Mouse (Mus musculus) ES-Bruce4 (cell line): Measurements from ENCODE around the gene Ndufaf2. TPM values are rescaled to one million over a fixed set of nuclear protein-coding genes. Genes with fewer than 3 reads are reported as not detected.

Experiments
- H3K27ac ChIP-seq: 2 replicates; pipeline ENCODE4 v1.5.1; 2012; ENCODE audit warnings: low read length, inconsistent platforms; ENCODE audit not compliant: insufficient read depth
- H3K27me3 ChIP-seq: 2 replicates; pipeline ENCODE4 v1.6.1; 2012; ENCODE audit warnings: mild to moderate bottlenecking, low read length, inconsistent platforms; ENCODE audit not compliant: control insufficient read depth, poor library complexity, insufficient read depth, severe bottlenecking
- H3K36me3 ChIP-seq: 2 replicates; pipeline ENCODE4 v1.6.1; 2012; ENCODE audit warnings: inconsistent platforms, mild to moderate bottlenecking, low read length, moderate library complexity; ENCODE audit not compliant: control insufficient read depth, poor library complexity, insufficient read depth, severe bottlenecking
- H3K4me1 ChIP-seq: one replicate; pipeline ENCODE4 v1.8.1; 2011; ENCODE audit warnings: low read length; ENCODE audit not compliant: control insufficient read depth, insufficient read depth
- H3K4me3 ChIP-seq: 2 replicates; pipeline ENCODE4 v1.5.1; 2011; ENCODE audit warnings: low read depth, mild to moderate bottlenecking, low read length
- H3K9ac ChIP-seq: 2 replicates; pipeline ENCODE4 v1.6.1; 2012; ENCODE audit warnings: low read depth, mild to moderate bottlenecking, inconsistent platforms; ENCODE audit not compliant: poor library complexity, severe bottlenecking
- H3K9me3 ChIP-seq: replicated peaks from 2 replicates; pipeline ENCODE4 v1.6.1; 2012; ENCODE audit warnings: mild to moderate bottlenecking, low read length, inconsistent platforms; ENCODE audit not compliant: control insufficient read depth, poor library complexity, insufficient read depth, severe bottlenecking
- CTCF ChIP-seq: IDR thresholded peaks from one replicate; pipeline ENCODE4 v1.8.1; 2011; ENCODE audit warnings: low read depth, low read length
- EP300 ChIP-seq: IDR thresholded peaks from 2 replicates; pipeline ENCODE4 v1.6.1; 2011; ENCODE audit warnings: low read depth, low read length; ENCODE audit not compliant: insufficient read depth
- POLR2A ChIP-seq: IDR thresholded peaks from one replicate; pipeline ENCODE4 v1.8.1; 2011; ENCODE audit warnings: low read length; ENCODE audit not compliant: insufficient read depth
- polyA plus RNA-seq: library from polyadenylated mRNA; stranded (reverse); fragments of >200 nt; gene quantifications from 2 replicates; pipeline ENCODE4 v1.2.4, GENCODE M21; 2011; ENCODE audit warnings: low read depth; ENCODE audit not compliant: missing spikeins, insufficient read depth, insufficient read length

The Ndufaf2 gene
- polyA plus RNA-seq, 1 experiment, result 103 TPM

DNA sequence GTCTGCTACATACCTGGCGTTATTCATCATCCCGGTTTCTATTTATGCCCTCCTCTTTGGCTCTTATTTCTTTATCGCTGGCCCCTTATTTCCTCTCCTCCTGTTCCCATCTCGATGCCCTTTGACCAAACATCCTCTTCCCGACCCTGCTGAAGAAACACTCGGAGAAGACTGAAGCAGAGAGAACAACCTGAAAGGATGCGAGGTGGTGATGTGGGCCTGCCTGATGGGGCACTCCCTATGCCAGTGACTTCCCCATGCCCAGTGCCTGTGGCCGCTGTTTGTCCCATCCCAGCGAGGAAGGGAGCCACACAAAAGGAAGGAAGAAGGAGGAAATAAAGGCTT is 204.4 kb downstream of the Ndufaf2 start:
- peak overlapping the region; percentile 78 for H3K27ac ChIP-seq
- no peaks in the 10 kb centered on the region for H3K36me3 ChIP-seq
- no peaks in the 10 kb centered on the region for H3K9me3 ChIP-seq
- TF ChIP-seq POLR2A (no peak), CTCF (no peak), EP300 (no peak)
- H3K4me3 ChIP-seq, result peak overlapping the region; percentile 1; the same call in 1 of the 2 replicates
- no peaks in the 10 kb centered on the region for H3K27me3 ChIP-seq
- peaks cover 6% of the 10 kb centered on the region for H3K4me1 ChIP-seq
- peak overlapping the region; percentile 28; the same call in 1 of the 2 replicates for H3K9ac ChIP-seq

Other genes starting within 250 kb of the Ndufaf2 start
- gene Smim15, start 114.2 kb downstream of the Ndufaf2 start, polyA plus RNA-seq, result 101 TPM in 2 replicates
- gene Ercc8, start 108 bp upstream of the Ndufaf2 start, polyA plus RNA-seq, result 19.1 and 19.8 TPM in 2 replicates
- gene Elovl7, start 55.8 kb upstream of the Ndufaf2 start, polyA plus RNA-seq, result 11.8 and 13.8 TPM in 2 replicates
- 15.2 and 16.2 TPM in 2 replicates for gene Depdc1b, start 157.7 kb upstream of the Ndufaf2 start, polyA plus RNA-seq